Mouse (Mus musculus) mesoderm, embryonic 11.5 days (tissue): Measurements from ENCODE around the gene C5ar2.
"Not testable (repeated sequence)": the region's sequence is repeated elsewhere in the genome, so short reads cannot be mapped to it uniquely, and the experiment has no call there.

ENCODE experiments used
- DNase-seq: peaks from one replicate; pipeline ENCODE4 v3.0.0-alpha.2; 2012; ENCODE audit warnings: low read depth, low spot score

Gene C5ar2

GRCm38 (mm10) chr7:16257830-16258229 lies 13.9 kb upstream of the C5ar2 start:
- no peak for DNase-seq

- not testable (repeated sequence) for DNase-seq
These were observed 12.0 kb upstream of the C5ar2 start for GRCm38 (mm10) chr7:16255963-16256362.

- DNase-seq, result no peak
These were observed 10.2 kb upstream of the C5ar2 start for GRCm38 (mm10) chr7:16254195-16254594.

GRCm38 (mm10) chr7:16250687-16251086 lies 6.7 kb upstream of the C5ar2 start:
- no peak for DNase-seq

GRCm38 (mm10) chr7:16245958-16246357 lies 2.0 kb upstream of the C5ar2 start:
- DNase-seq, result no peak

- DNase-seq, result no peak
These were observed 1.8 kb downstream of the C5ar2 start for GRCm38 (mm10) chr7:16242198-16242597.

- DNase-seq, result no peak
These were observed 2.2 kb downstream of the C5ar2 start for GRCm38 (mm10) chr7:16241787-16242186.

GRCm38 (mm10) chr7:16240978-16241303 lies 3.0 kb downstream of the C5ar2 start:
- DNase-seq, result no peak

- no peak for DNase-seq
These were observed 3.5 kb downstream of the C5ar2 start for GRCm38 (mm10) chr7:16240281-16240977.

GRCm38 (mm10) chr7:16239554-16239997 lies 4.4 kb downstream of the C5ar2 start:
- DNase-seq, result peak; percentile 23

- peak; percentile 63 for DNase-seq
These were observed 14.1 kb downstream of the C5ar2 start for GRCm38 (mm10) chr7:16229869-16230268.

GRCm38 (mm10) chr7:16221582-16222272 lies 22.2 kb downstream of the C5ar2 start, which contains the start of gene Dhx34:
TSS of gene Dhx34 (minus strand) at chr7:16222037.
- peak; percentile 99 for DNase-seq

GRCm38 (mm10) chr7:16213986-16214385 lies 30.0 kb downstream of the C5ar2 start:
- DNase-seq, result no peak

GRCm38 (mm10) chr7:16213196-16213595 lies 30.8 kb downstream of the C5ar2 start:
- DNase-seq, result no peak

GRCm38 (mm10) chr7:16210862-16211365 lies 33.0 kb downstream of the C5ar2 start:
- peak; percentile 23 for DNase-seq

- DNase-seq, result no peak
These were observed 34.9 kb downstream of the C5ar2 start for GRCm38 (mm10) chr7:16208781-16209665.

- DNase-seq, result no peak
These were observed 36.5 kb downstream of the C5ar2 start for GRCm38 (mm10) chr7:16207496-16207895.

- DNase-seq, result no peak
These were observed 36.9 kb downstream of the C5ar2 start for GRCm38 (mm10) chr7:16207076-16207475.

- no peak for DNase-seq
These were observed 39.2 kb downstream of the C5ar2 start for GRCm38 (mm10) chr7:16204791-16205190.

GRCm38 (mm10) chr7:16203505-16203903 lies 40.5 kb downstream of the C5ar2 start:
- no peak for DNase-seq

- DNase-seq, result no peak
These were observed 41.0 kb downstream of the C5ar2 start for GRCm38 (mm10) chr7:16202756-16203504.
